Mouse (Mus musculus) forebrain, embryonic 10.5 days (tissue): ENCODE measurements around the gene Casc4. TPM values are rescaled to one million over a fixed set of nuclear protein-coding genes. Genes with fewer than 3 reads are reported as not detected.
"Not testable (repeated sequence)": the region's sequence is repeated elsewhere in the genome, so short reads cannot be mapped to it uniquely, and the experiment has no call there.

Source experiments
- DNase-seq: peaks from one replicate; pipeline ENCODE4 v3.0.0-alpha.2; 2017; ENCODE audit warnings: low spot score; ENCODE audit errors: extremely low spot score
- H3K27ac ChIP-seq: fragments of 300-500 bp; sonication (generic); 2 replicates; pipeline ENCODE4 v1.5.1; 2016; ENCODE audit warnings: mild to moderate bottlenecking
- H3K27me3 ChIP-seq: fragments of 300-500 bp; sonication (generic); 2 replicates; pipeline ENCODE4 v1.6.1; 2016; ENCODE audit warnings: mild to moderate bottlenecking; ENCODE audit not compliant: poor library complexity, severe bottlenecking
- H3K36me3 ChIP-seq: fragments of 300-500 bp; sonication (generic); replicated peaks from 2 replicates; pipeline ENCODE4 v1.6.1; 2016; ENCODE audit warnings: mild to moderate bottlenecking, moderate library complexity
- H3K4me1 ChIP-seq: fragments of 300-500 bp; sonication (generic); 2 replicates; pipeline ENCODE4 v1.6.1; 2016
- H3K4me3 ChIP-seq: fragments of 300-500 bp; sonication (generic); 2 replicates; pipeline ENCODE4 v1.5.1; 2016; ENCODE audit warnings: mild to moderate bottlenecking, moderate library complexity
- H3K9me3 ChIP-seq: fragments of 300-500 bp; sonication (generic); 2 replicates; pipeline ENCODE4 v1.6.1; 2016; ENCODE audit warnings: mild to moderate bottlenecking, moderate library complexity
- WGBS: fragments of 180-500 bp; shearing (Covaris S2); methylation state at CpG from one replicate; pipeline ENCODE4 v1.1.7; 2016; 5-methylcytosine and 5-hydroxymethylcytosine counted together
- polyA plus RNA-seq: library from polyadenylated mRNA; unstranded; fragments of >200 nt; fragmentation: Nextera tagmentation; extraction: Ambion mirVana; gene quantifications from 2 replicates; pipeline ENCODE4 v1.2.1, GENCODE M21; 2016

Casc4 gene
- polyA plus RNA-seq, 1 experiment from 2014 or later, result 16.3 TPM

DNA sequence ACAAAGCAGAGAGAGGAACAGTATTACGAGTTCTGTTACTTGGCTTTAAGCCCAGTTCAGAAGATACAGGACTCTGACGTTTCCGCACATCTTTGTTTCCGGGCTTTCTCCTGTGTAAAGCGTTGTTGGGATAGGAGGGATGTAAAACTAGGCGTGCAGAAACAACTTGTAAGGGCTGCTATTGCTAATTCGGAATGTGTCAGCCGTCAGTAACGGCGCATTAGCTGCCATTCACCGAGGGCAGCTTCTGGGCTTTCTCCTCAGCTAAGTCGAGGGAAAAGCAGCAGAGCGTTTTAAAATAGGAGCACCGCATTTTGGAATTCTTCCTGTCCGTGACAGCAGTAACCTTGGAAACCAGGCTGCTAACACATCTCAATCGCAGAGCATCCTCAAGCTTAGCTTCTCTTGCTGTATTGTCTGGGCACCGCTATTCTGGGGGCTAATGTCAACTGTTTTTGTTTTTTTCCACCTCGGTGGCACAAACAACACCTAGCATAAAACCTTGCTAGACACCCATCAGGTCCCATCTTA, 634 bp upstream of the Casc4 start:
- DNase-seq, result no peak
- Histone ChIP-seq H3K27me3 (peaks cover 9% of the 10 kb centered on the region), H3K27ac (peak overlapping the region; percentile 90), H3K4me1 (peaks cover 24% of the 10 kb centered on the region), H3K9me3 (no peaks in the 10 kb centered on the region), H3K4me3 (peak overlapping the region; percentile 74), H3K36me3 (peaks cover 13% of the 10 kb centered on the region)
- 4% methylated on average over 18 of the region's 18 CpGs for WGBS

DNA sequence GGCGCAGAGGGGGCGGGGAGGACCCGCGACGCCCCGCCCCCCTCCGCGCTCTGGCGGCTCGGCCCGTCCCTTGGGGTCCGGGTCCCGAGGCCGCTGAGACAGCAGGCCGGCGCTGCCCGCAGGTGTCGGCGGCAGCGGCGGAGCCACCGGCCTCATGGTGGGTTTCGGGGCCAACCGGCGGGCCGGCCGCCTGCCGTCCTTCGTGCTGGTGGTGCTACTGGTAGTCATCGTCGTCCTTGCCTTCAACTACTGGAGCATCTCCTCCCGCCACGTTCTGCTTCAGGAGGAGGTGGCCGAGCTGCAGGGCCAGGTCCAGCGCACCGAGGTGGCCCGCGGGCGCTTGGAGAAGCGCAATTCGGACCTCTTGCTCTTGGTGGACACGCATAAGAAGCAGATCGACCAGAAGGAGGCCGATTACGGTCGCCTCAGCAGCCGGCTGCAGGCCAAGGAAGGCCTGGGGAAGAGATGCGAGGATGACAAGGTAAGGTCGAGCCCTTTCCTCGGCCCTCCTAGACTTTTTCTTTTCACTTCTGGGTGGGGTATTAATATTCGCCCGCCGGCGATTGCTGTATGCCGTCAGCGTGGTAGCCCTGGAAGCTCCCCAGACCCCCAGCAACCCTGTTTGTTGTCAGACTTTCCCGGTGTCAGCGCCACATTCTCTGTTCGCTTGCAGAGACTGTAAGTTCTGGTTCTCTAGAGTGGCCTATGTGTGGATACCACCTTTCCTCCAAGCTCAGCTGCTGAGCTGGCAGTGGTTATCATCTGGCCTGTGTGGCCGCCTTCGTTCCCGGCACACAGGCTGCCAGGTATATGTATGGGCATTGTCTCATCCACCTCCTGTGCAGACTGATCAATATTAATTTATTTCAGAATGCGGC, 520 bp downstream of the Casc4 start:
- Histone ChIP-seq H3K36me3 (peaks cover 13% of the 10 kb centered on the region), H3K9me3 (no peaks in the 10 kb centered on the region), H3K4me1 (peaks cover 24% of the 10 kb centered on the region), H3K4me3 (peak overlapping the region; percentile 74), H3K27ac (peak overlapping the region; percentile 90), H3K27me3 (peaks cover 9% of the 10 kb centered on the region)
- DNase-seq, result no peak
- 1% methylated on average over 62 of the region's 63 CpGs for whole genome bisulfite sequencing

- no peak overlapping the region for H3K4me3 ChIP-seq
- no peak overlapping the region for H3K27ac ChIP-seq
- no peaks in the 10 kb centered on the region for H3K4me1 ChIP-seq
- H3K36me3 ChIP-seq, result peaks cover 17% of the 10 kb centered on the region
- no peaks in the 10 kb centered on the region for H3K9me3 ChIP-seq
- 81% methylated on average over 1 of the region's 1 CpGs for WGBS
- no peak for DNase-seq
- H3K27me3 ChIP-seq, result no peaks in the 10 kb centered on the region
Measured at GRCm38 (mm10) chr2:121879506-121879905, 12.7 kb downstream of the Casc4 start.

DNA sequence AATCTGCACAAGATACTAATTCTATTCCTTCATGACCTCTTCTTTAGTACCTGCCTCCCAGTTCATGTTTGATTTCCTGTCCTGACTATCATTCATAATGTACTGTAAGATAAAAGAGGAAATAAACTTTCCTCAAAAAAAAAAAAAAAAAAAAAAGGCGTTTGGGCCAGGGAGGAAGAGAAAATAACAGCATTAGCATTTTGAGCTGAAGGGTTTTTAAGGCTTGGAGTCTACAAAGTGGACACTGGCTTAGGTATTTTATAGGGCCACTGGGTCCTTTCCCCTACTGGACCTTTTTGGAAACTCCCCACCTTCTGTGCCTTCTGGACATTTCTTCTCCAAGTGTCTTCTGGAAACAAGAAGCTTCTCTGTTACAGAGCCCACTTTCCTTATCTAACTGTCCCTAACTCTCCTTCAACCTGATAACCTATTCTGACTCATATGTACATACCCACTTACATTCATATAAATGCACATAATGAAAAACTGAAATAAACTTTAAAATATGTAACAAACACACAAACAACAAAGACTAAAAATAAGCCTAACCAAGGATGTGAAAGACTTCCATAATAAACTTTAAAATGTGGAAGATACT, 18.8 kb downstream of the Casc4 start:
- no peaks in the 10 kb centered on the region for H3K9me3 ChIP-seq
- DNase-seq, result no peak
- no peaks in the 10 kb centered on the region for H3K4me1 ChIP-seq
- H3K36me3 ChIP-seq, result peaks cover 7% of the 10 kb centered on the region
- H3K27ac ChIP-seq, result no peak overlapping the region
- H3K4me3 ChIP-seq, result no peak overlapping the region
- 83% methylated on average over 1 of the region's 1 CpGs for WGBS
- H3K27me3 ChIP-seq, result no peaks in the 10 kb centered on the region

DNA sequence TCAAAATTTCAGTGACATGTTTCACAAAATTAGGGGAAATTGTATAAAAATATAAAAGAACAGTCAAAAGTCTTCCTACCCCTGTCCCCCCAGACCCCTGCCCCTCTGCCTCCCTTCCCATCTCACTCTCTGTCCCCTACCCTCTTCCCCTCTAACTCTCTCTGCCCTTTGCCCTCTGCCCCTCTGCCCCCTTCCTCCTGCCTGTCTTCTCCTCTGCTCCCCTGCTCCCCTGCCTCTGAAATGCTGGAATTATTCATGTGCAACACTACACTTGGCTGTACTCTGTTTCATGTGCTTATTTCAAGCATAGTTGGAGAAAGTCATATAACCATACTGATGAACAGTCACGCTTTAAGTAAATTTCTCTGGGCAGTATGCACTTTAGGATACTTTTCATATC, 19.6 kb downstream of the Casc4 start:
- WGBS, result 98% methylated on average over 1 of the region's 1 CpGs
- H3K36me3 ChIP-seq, result peaks cover 2% of the 10 kb centered on the region; the same call in 1 of the 2 replicates
- no peak overlapping the region for H3K4me3 ChIP-seq
- H3K9me3 ChIP-seq, result no peaks in the 10 kb centered on the region
- H3K4me1 ChIP-seq, result no peaks in the 10 kb centered on the region
- H3K27me3 ChIP-seq, result no peaks in the 10 kb centered on the region
- DNase-seq, result no peak
- H3K27ac ChIP-seq, result no peak overlapping the region

DNA sequence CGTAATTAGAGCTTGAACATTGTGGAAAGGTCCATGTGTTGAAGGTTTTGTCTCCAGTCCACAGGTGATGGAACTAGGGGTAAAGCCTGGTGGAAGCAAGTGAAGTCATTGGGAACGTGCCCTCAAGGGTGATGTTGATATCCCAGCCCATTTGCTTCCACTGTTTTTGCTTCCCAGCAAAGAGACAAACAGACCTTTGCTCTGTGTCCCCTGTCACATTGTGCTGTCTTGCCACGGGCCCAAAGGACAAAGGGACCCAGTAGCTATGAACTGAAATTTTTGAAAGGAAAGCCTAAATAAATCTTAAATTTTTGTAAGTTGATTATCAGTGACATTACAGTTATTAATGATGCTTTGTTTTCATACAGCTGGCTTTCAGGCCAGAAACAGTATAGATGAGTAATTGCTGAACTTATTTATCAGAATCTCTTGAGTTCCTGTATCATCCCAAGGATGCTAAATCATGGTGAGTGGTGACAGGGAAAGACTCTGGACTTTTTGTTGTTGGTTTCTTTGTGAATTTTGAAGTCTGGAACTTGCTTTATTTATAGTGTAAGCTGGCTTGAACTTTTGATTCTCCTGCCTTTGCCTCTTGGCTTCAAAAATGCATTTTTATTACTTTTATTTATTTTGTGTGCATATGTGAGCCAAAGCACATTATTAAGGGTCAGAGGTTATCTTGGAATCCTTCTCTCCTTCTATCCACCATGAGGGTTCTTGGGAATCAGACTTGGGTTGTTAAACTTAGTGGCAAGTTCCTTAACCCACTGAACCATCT, 22.1 kb downstream of the Casc4 start:
- Histone ChIP-seq H3K4me3 (no peak overlapping the region), H3K27ac (no peak overlapping the region), H3K4me1 (no peaks in the 10 kb centered on the region), H3K27me3 (no peaks in the 10 kb centered on the region), H3K36me3 (no peaks in the 10 kb centered on the region; the same call in 1 of the 2 replicates), H3K9me3 (no peaks in the 10 kb centered on the region)
- 87% methylated on average over 3 of the region's 3 CpGs for WGBS
- DNase-seq, result no peak

DNA sequence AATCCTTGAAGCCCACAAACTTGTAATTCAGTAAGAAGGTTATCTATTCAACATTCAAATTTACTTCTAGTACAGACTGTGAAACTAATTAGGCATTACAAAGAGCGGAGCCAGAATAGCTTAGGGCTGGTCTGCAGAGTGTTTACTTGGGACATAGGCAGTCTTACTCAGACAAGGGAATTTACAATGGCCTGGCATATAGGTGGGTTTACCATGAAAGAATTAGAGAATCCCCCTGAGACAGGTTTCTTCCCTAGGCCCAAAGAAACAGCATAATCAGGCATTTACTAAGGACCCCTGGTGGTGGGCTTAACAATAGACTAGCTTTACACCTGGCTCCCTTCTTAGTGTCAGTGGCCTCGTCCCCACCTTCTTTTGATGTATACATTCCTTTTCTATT, 28.5 kb downstream of the Casc4 start:
- H3K36me3 ChIP-seq, result peaks cover 4% of the 10 kb centered on the region; the same call in 1 of the 2 replicates
- H3K27ac ChIP-seq, result no peak overlapping the region
- H3K9me3 ChIP-seq, result no peaks in the 10 kb centered on the region
- DNase-seq, result no peak
- no peaks in the 10 kb centered on the region for H3K27me3 ChIP-seq
- no peaks in the 10 kb centered on the region for H3K4me1 ChIP-seq
- 86% methylated on average over 2 of the region's 2 CpGs for WGBS
- H3K4me3 ChIP-seq, result no peak overlapping the region

- 88% methylated on average over 1 of the region's 1 CpGs for WGBS
Measured at GRCm38 (mm10) chr2:121896825-121897224, 30.1 kb downstream of the Casc4 start.

GRCm38 (mm10) chr2:121909975-121910374, 43.2 kb downstream of the Casc4 start:
- DNase-seq, result no peak
- H3K4me3 ChIP-seq, result no peak overlapping the region
- H3K9me3 ChIP-seq, result no peaks in the 10 kb centered on the region
- peaks cover 64% of the 10 kb centered on the region for H3K36me3 ChIP-seq
- H3K27me3 ChIP-seq, result no peaks in the 10 kb centered on the region
- 88% methylated on average over 3 of the region's 3 CpGs for WGBS
- H3K27ac ChIP-seq, result no peak overlapping the region
- H3K4me1 ChIP-seq, result no peaks in the 10 kb centered on the region

More at GRCm38 (mm10) chr2:121896825-121897224, 30.1 kb downstream of the Casc4 start:
- Histone ChIP-seq H3K4me1 (no peaks in the 10 kb centered on the region), H3K36me3 (peaks cover 13% of the 10 kb centered on the region), H3K27ac (no peak overlapping the region), H3K4me3 (no peak overlapping the region), H3K27me3 (no peaks in the 10 kb centered on the region), H3K9me3 (no peaks in the 10 kb centered on the region)
- no peak for DNase-seq

DNA sequence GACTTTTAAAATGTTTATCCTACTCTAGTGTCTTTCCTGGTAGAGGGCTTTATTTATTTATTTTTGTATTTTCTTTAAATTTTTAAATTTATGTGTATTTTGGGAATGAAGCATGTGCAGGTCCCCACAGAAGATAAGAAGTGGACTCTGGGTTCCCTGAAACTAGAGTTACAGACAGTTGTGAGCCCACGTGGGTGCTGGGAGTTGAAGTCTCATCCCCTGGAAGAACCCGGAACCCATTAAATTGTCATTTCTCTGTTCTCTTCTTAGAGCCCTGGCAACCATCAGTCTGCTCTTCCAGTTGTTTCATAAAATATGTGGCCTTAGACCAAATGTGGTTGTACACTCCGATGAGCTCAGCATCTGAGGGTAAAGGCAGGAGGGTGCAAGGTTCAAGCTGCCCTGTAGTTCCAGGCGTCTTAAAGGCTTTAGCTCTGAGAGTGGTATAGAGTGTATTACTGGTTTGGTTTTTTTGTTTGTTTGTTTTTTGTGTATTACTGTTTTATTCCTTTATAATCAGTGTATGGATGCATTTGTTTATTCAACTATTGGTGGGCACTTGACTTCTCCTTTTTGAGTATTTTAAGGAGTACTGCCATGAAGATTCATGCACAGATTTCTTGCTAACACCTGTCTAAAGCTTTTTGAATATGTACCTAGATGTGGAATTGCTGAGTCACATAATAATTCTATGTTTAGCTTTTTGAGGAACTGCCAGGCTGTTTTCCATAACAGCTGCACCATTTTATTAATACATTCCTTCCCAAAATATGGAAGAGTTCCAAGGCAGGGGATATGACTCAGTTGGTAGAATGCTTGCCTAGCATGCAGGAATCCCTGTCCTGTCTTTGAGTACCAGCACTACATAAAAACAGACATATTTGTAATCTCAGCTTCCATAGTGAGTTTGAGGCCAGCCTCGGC, 49.5 kb downstream of the Casc4 start:
- no peak overlapping the region for H3K27ac ChIP-seq
- H3K4me3 ChIP-seq, result no peak overlapping the region
- WGBS, result 92% methylated on average over 5 of the region's 5 CpGs
- H3K36me3 ChIP-seq, result peaks cover 34% of the 10 kb centered on the region
- H3K9me3 ChIP-seq, result no peaks in the 10 kb centered on the region
- H3K4me1 ChIP-seq, result no peaks in the 10 kb centered on the region
- H3K27me3 ChIP-seq, result no peaks in the 10 kb centered on the region
- no peak for DNase-seq

GRCm38 (mm10) chr2:121937624-121938023, 70.9 kb downstream of the Casc4 start:
- not testable (repeated sequence) for H3K27ac ChIP-seq, H3K4me3 ChIP-seq, DNase-seq, H3K9me3 ChIP-seq, H3K27me3 ChIP-seq, H3K4me1 ChIP-seq
- 78% methylated on average over 2 of the region's 2 CpGs for WGBS
- peaks cover 21% of the 10 kb centered on the region for H3K36me3 ChIP-seq

DNA sequence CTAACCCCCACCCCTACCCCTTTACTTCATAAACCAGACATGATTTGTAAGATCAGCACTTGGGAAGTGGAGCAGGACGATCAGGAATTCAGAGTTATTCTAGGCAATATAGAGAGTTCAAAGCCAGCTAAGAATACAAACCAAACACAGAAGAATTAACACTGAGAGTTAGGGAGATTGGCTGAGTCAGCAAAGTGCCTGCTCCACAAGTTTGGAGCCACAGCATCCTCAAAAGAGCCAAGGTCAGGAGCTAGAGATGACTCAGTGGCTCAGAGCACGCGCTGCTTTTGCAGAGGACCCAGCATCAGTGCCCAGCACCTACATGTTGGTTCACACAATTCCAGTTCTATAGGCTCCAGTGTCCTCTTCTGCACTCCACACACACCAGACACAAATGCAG, 76.6 kb downstream of the Casc4 start:
- Histone ChIP-seq H3K4me3 (no peak overlapping the region), H3K36me3 (no peaks in the 10 kb centered on the region), H3K27ac (no peak overlapping the region), H3K27me3 (no peaks in the 10 kb centered on the region), H3K9me3 (no peaks in the 10 kb centered on the region), H3K4me1 (no peaks in the 10 kb centered on the region)
- 86% methylated on average over 3 of the region's 3 CpGs for WGBS
- DNase-seq, result no peak
